Mouse (Mus musculus): Measurements from ENCODE around the gene Oxct1.

Gene Oxct1

DNA sequence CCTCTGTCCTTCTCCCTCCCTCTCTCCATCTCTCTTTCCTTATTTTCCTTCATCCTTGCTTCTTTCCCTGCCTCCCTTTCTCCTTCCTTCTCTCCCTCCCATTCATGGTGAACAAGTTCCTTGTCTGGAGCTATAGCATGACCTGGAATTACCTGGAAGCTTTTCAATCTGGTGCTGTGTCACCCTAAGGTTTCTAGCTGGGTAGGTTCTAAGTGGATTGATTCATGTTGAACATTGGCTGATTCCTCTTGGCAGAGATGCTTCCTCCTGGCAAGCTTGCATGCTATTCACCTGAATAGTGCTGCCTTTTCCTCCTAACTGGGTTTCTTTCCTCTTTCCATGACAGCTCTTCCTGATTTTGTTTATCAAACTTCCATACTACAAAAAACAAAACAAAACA is 2.8 kb downstream of the Oxct1 start:
- DNase-seq (ENCODE audit: low spot score) = no peak

DNA sequence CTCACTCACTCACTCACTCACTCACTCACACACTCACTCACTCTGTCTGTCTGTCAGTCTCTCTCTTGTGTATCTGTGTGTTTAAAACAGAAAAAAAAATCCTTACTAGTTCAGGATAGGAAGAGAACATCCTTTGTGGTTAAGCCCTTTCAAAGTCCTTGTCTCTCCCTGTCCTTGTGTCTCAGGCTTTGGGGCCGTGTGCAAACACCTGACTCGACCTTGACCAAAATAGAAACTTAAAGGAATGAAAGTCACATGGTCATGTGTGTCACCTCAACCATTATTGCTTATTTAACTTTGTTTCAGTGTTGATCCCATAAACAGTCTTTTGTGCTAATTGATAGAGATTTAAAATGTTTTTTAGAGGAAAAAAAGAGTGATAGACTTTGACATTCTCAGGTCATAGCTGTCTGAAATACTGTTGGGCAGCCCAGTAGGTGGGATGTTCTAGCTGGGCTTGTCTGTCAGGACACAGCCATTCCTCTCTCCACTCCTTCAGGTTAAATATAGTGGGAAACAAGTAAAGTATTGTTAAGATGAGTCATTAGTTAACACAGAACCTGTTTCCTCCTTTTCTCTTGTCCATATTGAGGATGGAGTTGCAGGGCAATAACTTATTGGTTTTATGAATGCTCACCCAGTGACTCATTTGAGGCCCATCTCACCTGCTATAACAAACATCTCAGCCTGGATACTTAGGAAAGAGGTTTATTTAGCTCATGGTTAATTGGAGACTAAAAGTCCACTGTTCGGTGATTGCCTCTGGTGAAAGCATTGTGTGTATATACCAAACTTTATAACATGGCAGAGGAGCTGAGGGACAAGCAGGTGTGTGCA is 7.2 kb downstream of the Oxct1 start:
- no peak for DNase-seq (ENCODE audit: low spot score)

DNA sequence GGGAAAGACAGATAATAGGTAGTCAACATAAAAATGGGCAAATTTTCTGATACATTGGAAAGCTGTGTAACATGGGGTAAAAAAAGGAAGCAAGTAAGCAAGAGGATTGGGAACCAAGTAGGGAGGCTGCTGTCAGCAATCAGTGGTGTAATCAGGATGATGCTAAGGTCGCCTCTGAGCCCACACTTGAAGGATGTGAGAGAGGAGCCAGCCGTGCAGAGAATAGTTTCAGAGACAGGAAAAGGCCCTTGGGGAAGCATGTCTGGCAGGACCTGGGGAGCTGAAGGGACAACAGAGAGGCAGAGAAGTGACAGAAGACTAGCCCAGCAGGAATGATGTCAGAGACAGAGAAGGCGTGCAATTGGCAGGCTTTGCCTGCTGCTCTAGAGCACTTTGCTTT is 16.2 kb downstream of the Oxct1 start:
- DNase-seq (ENCODE audit: low spot score) = no peak

DNA sequence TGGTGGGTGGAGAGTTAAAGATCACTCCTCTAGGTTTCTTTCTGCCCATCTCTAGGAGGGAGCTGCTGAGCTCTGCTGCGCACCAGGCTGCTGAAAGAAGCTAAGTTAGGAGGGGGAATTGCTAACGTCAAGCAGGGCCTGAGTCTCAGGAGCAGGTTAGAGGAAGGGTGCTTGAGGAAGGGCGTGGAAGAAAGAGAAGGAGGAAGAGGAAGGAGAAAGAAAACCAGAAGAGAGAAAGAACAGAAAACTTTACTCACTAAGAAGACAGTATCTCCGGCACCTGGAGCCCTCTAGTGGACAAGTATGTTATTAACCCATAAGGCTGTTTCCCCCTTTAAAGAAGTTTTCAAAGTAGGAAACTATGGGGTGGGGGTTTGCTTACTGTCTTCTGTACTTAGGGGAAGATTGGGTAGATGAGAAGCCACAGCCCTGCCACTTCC is 16.9 kb downstream of the Oxct1 start:
- DNase-seq (ENCODE audit: low spot score) = no peak

DNA sequence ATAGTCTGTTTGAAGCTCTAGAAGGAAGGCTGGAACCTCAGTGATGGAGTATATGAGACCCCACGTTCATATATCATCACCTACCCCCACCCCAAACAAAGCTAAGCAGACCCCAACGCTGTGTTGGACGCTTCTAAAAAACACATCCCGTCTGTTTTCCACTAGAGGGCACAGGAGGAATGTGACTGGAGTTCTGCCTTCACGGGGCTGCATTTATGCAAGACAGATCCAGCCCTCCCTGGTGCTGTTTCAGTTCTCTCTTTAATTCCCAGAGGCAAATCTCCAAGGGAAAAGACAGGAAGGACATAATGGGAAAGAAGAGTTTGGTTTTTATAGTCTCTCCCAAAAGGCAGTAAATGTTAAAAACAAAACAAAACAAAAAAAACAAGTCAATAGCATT is 30.4 kb downstream of the Oxct1 start:
- DNase-seq (ENCODE audit: low spot score) = no peak

DNA sequence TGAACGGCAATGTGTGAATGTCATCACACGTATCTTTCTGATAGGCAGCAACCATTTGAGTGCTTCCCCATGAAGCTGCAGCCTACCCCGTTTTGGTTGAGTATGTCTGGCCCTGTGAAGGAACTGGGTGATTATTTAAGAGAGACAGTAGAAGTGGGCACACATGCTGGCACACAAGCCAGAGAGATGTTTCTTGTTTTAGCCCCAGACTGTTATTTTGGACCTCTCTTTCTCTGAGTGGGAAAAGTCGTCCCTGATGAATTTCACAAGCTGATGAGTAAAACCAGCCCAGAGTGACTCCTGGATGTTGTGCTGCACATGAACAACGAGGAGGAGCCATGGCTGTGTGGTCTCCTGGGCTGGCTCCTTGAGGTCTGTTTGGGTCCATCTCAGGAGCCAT is 37.4 kb downstream of the Oxct1 start:
- DNase-seq (ENCODE audit: low spot score) = no peak

DNA sequence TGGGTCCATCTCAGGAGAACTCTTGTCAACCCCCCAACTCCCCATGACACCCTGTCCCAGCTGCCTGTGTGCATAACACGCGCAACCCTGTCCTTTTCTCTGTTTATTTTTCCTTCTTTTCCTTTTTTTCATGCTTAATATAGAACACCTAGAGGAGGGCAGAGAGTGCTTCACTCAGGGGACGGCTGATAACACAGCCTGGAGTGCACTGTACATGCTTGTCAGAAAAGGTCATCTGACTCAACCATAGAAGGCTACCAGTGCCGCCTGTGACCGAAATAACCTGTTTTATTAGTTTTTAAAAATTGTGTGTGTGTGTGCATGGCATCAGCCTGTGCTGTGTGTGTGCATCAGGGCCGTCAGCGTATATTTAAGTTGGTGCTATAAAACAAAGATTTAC is 37.8 kb downstream of the Oxct1 start:
- no peak for DNase-seq (ENCODE audit: low spot score)

DNA sequence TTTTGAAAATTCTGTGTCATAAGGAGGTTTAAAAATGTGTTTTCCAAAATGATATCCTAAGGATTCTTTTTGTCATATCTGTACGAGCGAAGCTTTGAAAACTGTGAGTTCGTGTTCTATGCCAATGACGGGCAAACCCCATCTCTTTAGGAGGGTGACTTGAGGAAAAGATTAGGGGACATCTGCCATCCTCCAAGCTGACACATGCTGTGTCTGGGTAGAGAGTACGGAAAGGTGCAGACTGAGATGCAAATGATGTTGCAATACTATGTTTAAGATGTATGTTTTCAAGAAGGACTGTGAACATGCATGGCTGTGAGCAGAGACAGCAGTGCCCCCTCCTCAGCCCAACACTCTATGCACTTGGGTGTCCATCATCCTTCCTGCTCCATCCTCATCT is 38.5 kb downstream of the Oxct1 start:
- DNase-seq (ENCODE audit: low spot score) = no peak

DNA sequence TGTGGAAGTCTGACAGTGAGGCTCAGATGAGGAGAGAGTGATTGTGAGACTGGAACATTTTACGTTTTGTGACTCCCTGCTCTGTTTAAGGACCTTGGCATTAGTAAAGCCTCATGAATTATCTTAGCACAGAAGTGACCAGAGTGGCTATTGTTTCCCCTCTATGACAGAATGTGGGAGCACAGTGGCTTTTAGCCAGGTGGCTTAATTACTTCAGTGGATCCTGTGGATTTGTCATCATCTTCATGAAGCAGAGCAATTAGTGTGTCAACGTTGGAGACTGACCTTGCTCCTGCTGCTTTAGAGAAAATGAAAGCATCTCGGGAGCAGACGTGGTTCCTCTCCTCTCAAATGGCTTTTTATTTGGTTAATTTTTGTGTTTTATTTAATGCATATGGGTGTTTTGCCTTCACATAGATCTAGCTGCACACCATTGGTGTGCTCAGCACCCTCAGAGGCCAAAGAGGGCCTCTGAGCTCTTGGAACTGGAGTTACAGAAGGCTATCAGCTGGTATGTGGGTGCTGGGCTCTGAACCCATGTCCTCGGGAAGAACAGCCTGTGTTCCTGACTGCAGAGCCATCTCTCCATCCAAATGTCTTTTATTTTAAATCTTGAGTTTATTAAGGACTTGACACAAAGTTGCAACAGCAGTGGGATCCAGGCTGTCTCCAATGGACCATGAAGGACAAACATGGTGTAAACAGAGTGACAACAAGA is 41.2 kb downstream of the Oxct1 start:
- no peak for DNase-seq (ENCODE audit: low spot score)

DNA sequence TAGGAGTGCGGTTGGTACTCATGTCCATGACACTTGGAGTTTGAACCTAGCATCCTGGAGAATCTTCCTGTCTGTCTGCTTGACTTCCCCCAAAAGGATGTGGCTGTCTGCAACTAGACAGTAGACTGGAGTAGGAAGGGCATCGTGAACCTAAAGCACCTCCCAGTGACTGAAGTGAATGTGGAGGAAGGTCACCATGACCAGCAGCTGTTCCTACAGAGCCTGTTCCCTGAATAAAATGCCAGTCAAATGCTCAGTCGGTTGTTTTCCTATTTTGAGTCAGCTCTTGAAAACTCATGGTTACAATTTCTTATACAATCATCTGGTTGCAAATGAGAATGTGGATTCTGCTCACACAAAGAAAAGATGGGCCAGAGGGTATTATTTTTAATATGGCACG is 51.8 kb downstream of the Oxct1 start:
- no peak for DNase-seq (ENCODE audit: low spot score)

DNA sequence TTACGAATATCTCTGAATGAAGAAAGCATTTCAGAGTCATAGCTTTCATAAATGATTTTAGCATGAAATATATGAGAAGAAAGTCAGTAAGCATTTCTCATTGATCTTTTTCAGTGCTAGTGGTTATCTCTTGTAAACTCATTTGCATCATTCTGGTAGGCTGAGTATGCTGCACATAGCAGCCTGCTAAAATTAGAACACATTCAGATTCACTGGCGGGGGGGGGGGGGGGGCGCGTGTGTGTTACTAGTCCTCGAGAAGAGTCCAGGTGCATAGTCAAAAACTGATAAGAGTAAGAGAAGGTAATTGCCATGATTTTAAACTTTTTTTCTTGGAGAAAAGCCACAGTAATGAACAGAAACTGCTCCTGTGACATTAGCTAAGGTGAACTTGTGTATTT is 52.6 kb downstream of the Oxct1 start:
- DNase-seq (ENCODE audit: low spot score) = no peak

DNA sequence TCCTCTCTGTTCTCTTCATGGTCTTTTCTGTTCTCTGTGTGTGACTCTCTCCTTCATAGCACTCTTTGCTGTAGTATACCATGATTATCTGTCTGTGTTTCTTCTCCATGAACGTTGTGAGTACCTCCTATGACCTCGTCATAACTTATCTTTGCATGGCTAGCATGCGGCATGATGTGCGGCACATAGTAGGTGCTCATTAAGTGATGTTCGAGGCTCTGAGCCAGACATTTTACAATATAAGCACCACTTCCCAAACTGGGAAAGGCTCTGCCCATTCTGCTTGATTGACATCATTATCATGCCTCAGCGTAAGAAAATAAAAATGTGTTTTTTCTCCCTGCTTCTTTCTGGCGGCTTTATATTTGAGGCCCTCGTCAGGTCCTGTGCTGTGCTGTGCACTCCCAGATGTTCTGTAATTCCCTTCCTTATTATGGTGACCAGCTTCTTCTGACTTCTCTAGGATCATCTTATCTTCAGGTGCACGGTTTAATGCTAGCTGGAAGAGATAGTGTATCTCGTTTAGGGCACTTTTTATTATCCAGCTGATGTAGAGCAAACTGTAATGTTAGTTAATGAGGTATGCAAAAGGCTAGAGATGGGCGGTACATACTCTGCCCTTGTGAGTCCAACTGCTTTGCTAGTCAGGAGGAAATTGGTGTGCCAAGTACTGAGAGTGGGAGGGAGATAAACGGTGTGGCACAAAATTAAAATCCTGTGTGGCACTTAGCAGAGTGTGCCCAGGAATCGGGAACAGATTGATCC is 53.4 kb downstream of the Oxct1 start:
- DNase-seq (ENCODE audit: low spot score) = no peak

DNA sequence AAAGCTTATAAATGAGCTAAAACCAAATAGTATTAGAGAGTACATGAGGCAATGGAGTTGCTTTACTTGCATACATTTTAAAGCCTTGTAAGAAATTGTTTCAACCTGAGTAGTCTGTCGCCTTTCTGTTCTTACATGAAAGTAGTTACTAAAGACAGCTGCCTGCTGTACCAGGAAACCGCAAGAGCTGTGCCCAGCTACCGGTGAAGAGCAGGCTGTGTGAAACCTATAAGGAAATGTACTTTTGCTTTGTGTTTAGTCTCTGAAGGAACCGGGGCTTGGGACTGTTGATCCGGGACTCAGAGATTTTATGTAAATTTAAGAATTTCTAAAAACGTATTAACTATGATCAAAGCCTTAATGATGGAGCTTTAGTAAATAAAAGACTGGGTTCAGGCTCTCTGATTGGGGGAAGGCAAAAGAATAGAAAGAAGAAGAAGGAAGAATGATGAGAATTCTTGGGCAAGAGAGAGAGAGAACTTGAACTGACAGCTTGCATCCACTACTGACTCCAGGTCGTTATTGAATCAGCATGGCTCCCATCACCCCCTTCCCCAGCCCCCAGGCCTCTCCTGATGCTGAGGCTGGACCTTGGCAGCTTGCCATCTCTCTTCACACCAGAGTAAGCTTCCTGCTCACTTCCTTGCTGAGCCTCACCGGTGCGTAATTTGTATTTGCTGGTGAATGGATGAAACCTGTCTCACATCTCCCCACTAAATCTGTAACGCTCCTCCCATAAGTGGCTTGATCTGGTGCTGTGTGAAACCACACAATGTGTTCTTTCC is 59.6 kb downstream of the Oxct1 start:
- no peak for DNase-seq (ENCODE audit: low spot score)

DNA sequence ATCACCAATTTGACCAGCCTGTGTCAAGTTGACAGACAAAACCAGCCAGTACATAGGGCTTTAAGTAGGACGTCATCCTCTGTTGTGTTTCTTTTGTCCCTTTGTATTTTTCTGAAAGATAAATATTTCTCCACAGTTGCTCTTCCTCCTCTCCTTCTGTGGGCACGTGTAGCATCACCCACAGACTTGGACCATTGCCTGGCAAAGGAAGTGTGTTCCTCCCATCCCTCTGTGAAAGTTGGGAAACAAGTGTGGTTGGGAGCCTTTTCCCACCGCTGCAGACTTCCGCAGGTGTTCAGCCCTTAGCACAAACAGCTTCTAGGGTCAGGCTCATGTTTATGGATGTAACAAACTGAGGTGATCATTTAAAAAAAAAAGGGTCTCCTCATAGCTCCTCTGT is 61.3 kb downstream of the Oxct1 start:
- no peak for DNase-seq (ENCODE audit: low spot score)

DNA sequence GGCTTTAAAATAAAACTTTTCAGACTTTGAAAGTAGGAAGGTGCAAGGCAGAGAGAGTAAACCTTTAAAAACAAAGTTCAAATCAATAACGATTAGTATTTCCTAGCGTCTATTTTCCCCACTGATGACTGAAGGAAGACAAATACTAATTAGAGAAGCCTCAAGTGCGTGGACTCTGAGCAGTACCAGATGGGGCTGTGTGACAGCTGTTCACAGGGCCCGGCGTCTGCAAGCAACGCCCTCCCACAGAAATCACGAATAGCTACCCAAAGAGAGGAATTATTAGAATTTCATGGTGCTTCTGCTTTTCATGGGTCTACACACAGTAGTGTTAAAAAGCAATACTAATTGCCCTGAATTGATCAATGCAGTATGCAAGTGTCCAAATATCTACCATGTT is 61.7 kb downstream of the Oxct1 start:
- DNase-seq (ENCODE audit: low spot score) = no peak

DNA sequence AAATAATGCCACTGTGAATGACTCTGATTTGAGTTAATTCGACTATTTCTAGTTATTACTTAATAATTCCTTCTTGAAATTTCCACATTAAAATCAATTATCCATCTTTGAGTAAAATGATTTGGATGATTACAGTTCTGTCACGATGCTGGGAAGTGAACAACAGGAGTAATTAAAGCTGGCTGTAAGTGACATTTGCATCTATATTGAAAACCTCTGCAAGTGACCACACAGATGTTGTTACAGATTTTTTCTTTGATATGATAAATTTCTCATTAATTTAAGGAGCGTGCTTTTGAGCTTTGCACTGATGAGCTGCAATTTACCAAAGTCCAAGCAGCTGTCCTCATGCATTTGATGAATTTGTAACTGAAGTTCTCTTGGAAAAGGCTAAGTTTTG is 64.4 kb downstream of the Oxct1 start:
- no peak for DNase-seq (ENCODE audit: low spot score)

DNA sequence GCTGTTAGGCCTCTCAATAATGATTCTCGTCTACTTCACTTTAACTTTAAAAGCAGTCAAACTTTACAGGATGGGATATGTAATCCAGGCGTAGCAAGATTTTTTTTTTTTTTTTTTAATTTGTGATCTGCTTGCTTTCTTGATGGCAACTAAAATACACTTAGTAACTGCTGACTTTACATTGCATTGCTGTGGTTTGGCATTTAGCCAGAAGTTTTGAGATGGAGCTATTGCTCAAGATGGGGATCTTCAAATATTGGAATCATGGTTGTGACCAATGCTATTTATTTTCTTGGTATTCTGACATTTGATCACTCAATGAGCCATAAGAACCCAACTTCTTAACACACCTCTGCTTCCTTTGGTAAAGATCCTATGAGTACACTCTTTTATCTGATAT is 66.4 kb downstream of the Oxct1 start:
- DNase-seq (ENCODE audit: low spot score) = no peak

DNA sequence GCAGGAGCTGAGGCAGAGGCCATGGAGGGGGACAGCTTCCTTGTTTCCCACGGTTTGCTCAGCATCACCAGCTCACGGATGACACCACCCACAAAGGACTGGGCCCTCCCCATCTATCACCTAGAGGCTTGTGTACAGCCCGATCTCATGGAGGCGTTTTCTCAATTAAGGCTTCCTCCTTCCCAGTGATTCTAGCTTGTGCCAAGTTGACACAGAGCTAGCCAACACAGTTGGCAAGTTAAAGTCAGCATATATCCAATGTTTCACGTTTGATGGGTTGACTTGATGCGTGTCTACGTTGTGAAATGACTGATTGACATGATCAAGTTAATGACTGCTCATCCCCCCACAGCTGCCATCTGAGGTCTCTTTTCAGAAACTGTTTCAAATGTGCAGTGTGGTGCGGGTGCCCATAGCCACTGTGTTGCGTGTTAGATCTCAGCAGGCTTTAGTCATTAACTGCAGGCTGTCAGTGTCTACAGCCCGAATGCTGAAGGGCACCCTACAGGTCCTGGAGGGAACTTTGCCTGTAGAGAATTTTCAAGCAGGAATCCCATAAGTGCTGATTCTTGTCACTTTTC is 74.2 kb downstream of the Oxct1 start:
- no peak for DNase-seq (ENCODE audit: low spot score)

DNA sequence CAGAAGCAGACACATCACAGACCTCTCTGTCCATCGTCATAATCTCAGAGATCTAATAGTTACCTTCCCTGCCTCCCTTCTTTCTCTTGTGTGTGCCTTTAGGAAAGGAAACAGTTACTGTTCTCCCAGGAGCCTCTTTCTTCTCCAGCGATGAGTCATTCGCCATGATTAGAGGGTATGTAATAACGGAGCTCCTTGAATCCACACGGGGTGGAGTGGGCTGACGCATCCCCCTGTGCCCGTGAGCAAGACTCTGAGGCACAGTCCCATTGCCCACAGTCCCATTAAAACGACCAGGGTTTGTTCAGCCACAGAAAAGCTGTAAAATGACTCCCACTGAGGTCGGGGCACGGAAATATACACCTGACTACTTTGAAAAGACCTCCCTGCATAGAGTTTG is 74.8 kb downstream of the Oxct1 start:
- DNase-seq (ENCODE audit: low spot score) = no peak

DNA sequence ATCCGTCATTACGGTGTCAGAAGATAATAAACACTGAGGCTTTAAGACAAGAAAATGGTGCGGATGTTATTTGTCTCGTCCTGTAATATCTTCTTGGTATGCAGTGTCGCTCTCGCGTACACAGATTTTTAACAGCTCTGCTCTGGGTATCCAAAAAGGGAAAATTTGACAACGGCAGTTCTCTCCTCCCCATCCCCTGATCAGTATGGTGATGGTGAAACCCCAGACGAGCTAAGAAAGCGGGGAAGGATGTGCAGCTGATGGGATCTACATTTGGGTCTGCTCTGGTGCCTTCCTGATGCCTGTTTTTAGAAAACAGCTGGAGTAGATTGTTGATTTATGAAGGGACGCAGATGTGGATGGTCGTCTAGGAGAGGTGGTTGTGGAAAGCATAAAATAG is 78.1 kb downstream of the Oxct1 start:
- no peak for DNase-seq (ENCODE audit: low spot score)

DNA sequence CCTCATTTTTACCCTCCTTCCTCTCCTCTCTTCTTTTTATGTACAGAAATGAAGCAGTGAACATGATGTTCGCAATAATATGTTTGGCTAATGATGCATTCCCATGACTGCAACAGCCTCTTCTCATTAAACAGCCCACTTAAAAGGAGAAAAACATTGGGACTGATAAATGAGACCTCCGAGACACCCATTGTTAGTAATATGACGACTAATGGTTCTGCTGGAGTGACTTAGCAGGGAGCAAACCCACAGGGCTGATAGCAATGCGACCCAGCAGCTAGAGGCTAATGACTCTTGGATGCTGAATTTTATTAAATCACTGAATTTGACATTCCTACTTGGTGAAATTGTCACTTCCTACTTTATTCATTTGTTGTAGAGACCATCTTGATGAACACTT is 79.3 kb downstream of the Oxct1 start:
- DNase-seq (ENCODE audit: low spot score) = no peak

DNA sequence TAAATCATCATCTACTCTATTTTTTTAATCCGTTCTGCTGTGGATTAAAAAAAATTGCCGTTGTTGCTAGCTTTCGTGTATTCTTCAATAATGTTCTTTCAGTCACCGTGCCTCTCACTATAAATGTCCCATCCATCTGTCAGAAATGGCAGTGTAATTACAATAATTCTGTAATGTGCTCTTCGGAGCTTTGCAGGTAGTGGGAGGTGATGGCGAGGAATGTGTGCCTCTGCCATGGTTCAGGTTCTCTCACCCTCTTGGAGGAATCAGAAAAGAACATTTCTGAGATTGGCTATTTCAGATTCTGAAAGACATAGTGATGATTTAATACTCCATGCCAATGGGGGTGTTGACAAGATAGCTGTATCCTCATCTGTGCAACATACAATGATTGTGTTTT is 93.8 kb downstream of the Oxct1 start:
- DNase-seq (ENCODE audit: low spot score) = no peak
